Mouse (Mus musculus) 416B (cell line): ENCODE measurements around the gene Gm6176.
"Not testable (repeated sequence)": the region's sequence is repeated elsewhere in the genome, so short reads cannot be mapped to it uniquely, and the experiment has no call there.

Source experiments
- DNase-seq: peaks from one replicate; pipeline ENCODE4 v3.0.0; 2011; ENCODE audit warnings: low read depth

Gene Gm6176

DNA sequence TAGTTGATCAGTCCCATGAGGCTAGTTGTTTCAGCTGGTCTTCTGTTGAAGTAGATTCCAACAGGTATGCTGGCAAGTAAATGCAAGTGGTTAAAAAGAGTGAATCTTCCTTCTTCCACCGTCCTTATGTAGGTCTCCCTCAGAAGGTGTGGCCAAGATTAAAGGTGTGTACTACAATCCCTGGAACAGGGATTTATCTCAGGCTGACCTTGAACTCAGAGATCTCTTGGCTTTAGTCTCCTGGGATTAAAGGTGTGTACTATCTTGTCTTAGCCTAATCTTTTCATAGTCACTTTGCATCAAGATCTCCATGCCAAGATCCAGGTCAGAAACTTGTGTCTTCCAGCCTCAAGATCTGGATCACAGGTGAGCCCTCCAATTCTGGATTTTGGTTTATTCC lies at the start of gene Gm6176:
Gene Gm6176, minus strand, starts transcription at position 101 of the 400 bp plus-strand sequence.
- DNase-seq, result not testable (repeated sequence)

DNA sequence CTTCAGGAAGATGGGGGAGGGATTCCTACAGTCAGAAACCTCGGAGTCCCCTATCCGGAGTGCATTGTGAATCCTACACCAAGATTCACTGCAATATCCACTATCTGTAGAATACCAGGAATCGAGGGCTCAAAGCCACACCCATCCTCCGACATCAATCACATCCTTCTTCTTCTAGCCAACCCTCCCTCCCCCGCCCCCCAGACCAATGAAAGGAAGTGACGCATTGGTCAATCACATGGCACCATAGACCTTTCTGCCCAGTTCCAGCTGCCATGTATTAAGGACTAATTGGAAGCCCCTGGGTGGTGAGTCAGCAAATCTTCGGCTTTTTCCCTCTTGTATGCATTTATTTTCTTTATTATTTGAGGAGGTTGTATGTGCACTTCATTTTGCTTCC lies 12.7 kb upstream of the Gm6176 start, which contains the start of gene Vmn1r139:
Gene Vmn1r139, plus strand, starts transcription at position 301 of the 400 bp plus-strand sequence.
- DNase-seq, result not testable (repeated sequence)

DNA sequence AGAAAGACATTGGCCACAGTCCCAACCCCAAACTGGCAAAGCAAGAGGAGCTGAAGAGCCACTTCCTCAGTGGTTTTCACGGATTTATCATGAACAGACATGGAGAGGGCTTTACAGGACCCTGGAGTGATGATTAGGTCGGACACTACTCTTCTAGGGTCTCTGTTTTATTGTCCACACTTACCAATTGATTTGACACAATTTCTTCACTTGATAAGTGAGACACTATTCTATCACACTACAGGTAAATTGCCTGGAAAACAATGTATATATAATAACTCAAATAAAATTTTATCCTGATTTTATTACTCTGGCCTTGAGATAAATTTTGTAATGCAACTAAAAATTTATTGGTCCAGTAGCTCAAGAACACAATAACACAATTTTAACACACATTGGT lies 27.3 kb downstream of the Gm6176 start, which contains the start of gene Vmn1r138:
Gene Vmn1r138, minus strand, starts transcription at position 101 of the 400 bp plus-strand sequence.
- not testable (repeated sequence) for DNase-seq
